Mouse (Mus musculus) ovary, adult 18-20 months (tissue): ENCODE measurements around the gene Kcnh3.
A peak's percentile ranks its signal among the peaks of the same experiment; 100 is the strongest.

Source experiments
- DNase-seq: peaks from one replicate; pipeline ENCODE4 v3.0.0; 2022; ENCODE audit warnings: low spot score, mixed read lengths

Kcnh3 gene

GRCm38 (mm10) chr15:99224208-99224911 lies at the start of gene Kcnh3:
TSS of gene Kcnh3 (plus strand) at chr15:99224861.
- DNase-seq: peak; percentile 63

DNA sequence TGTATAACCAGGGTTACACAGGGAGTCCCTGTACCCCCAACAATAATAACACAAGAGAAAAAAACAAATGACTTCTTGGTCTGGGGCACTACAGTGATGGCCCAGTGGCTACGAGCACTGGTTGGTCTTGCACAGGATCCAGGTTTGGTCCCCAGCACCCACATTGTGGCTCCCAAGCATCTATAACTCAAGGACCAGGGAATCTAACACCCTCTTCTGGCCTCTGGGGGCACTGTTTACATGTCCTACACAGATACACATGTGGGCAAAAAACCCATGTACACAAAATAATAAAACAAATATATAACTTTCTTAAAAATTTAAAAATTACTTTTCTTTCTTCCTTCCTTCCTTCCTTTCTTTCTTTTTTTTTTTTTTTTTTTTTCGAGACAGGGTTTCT lies 45.0 kb upstream of the Kcnh3 start:
- no peak for DNase-seq

GRCm38 (mm10) chr15:99184217-99184914 lies 40.3 kb upstream of the Kcnh3 start:
- DNase-seq: no peak

DNA sequence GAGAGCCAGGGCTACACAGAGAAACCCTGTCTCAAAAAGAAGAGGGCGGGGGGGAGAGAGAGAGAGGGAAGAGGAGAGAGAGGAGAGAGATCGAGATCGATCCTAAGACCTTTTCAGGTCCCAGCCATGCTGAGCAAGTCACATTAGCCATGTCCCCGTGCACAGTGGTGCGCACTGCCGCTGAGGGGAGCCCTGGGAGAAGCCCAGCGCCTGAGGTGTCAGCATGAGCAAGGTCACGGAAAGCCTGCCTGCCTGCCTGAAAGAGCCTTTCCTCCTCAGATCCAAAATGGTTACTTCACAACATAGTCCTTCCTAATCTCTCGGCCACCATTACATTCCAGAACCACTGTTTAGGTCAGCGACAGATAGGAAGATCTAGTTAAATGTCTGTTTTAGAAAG lies 30.3 kb upstream of the Kcnh3 start:
- no peak for DNase-seq

DNA sequence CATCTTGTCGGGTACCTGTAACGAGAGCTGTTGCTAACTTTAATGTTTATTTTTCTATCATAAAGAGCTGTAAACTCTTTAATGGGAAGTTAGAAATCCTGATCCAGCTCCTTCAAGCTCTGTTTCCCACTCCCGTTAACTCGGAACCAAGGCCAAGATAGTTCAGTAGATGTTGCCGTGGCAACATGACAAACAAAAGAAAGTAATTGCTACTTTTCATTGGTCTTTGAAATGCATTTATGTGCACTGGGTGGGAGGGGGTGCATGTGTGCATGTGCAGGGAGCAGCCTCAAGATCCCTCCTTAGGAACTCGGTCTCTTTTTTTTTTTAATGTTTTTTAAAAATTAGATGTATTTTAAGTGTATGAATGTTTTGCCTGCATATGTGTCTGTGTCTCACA lies 29.6 kb upstream of the Kcnh3 start:
- no peak for DNase-seq

DNA sequence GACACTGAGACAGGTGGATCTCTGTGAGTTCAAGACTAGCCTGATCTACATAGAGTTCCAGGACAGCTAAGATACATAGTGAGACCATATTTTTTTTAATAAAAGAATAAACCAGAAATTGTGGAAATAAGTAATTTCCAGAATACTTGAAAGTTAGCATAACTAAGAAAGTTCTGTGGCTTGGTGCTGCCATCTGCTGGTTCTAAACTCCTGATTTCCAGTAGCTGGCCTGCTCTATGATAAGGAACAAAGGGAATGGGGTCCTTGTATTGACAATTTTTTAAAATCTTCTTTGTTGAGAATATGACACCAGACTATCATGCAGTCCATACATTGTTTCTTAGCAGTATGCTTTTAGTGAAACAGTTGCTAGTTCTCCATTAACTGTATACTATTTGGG lies 25.9 kb upstream of the Kcnh3 start:
- DNase-seq: no peak

- no peak for DNase-seq
These were observed 18.7 kb upstream of the Kcnh3 start for GRCm38 (mm10) chr15:99205959-99206358.

DNA sequence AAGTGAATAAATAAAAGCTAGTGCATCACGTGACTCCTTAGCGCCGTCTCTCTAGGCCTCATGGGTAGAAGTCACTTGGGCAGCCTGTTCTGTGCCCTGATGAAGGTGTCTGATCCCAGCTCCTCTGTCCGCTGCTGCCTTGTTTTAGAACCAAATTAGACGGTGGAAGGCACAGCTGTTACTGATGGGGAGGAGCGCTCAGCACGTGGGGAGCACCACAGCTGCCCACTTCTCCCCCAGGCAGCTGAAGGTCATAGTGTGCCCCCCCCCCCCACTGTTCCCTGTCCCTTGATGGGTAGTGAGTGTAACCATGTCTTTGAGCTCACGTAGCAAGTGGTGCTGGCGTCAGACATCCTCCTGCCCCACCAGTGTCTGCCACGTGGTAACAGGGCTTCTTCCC lies 11.5 kb upstream of the Kcnh3 start:
- DNase-seq: no peak

GRCm38 (mm10) chr15:99214941-99215340 lies 9.7 kb upstream of the Kcnh3 start:
- DNase-seq: no peak

DNA sequence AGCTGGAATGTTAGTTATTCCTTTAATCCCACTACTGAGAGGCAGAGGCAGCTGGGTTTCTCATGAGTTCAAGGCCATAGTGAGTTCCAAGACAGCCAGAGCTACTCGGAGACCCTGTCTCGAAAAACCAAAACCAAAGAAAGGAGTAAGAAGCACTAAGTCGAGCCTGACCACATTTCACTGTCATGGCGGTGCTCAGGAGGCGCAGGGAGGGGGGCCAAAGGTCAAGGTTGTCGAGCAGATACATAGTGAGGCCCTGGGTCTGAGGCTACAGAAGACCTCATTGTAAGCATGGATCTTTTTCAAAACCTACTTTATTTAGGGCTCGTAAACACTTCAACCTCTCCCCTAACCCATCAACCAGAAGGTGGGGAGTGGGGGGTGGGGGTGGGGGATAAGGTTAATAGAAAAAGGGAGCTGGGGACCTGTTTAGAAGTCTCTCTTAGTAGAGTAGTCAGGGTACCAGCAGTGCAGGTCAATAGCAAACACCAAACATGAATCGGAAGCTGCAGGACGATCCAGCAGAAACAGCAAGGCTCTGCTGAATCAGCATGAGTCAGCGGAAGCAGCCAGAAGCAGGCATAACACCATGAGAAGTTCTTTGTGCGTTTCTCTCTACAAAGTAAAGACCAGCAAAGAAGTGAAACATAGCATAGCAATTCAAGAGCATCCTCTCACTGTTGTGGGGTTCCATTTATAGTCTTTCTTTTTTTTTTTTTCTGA lies 8.8 kb upstream of the Kcnh3 start:
- no peak for DNase-seq

DNA sequence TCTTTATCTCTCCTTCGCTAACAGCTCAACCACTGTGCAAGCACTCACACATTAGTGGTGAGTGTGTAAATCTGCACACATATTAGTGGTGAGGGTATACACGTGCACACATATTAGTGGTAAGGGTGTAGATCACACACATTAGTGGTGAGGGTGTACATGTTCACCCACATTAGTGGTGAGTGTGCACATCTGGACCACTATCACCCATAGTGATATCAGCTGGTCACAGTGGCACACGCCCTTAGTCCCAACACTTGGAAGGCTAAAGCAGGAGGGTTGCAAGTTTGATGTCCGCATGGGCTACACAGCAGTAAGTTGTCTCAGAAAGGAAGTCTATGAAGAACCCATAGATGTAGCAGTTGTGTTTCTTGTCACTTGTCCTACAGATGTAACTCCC lies 7.0 kb upstream of the Kcnh3 start:
- no peak for DNase-seq

- DNase-seq: no peak
These were observed 3.2 kb upstream of the Kcnh3 start for GRCm38 (mm10) chr15:99221315-99221952.

DNA sequence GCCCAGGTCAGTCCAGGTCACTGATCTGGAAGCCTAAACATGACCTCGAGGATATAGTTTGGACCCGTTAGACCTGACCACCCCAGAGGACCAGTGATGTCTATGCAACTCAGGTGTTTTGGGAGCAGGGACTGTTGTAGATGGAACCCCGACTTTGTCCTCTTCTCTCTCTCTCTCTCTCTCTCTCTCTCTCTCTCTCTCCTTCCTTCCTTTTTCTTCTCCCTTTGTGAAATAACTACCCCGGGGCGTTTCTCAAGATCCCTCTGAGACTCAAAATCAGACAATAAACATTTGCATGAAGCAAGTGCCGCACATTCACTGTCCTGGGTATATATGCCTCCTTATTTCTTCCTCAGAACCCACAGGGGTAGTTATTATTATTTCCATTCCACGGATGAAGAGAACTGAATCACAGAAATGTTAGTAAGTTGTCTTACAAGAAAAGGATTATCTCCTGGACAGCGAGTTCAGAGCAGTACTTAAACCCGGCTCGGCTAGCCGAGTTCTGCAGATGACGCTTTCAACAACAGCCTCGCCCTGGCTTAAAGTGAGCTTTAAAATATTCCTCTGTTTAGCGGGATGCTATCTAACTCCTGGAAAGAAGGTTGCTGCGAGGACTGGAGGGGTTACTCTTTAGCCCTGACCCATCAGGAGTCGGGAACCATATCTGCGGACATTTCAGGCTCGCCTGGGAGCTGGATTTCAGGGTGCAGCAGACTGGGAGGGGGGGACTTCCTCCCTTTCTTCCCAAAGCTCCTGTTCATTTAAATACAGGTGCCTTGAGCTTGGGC lies 1.7 kb upstream of the Kcnh3 start:
- no peak for DNase-seq

GRCm38 (mm10) chr15:99223585-99224207 lies 965 bp upstream of the Kcnh3 start:
- DNase-seq: no peak

DNA sequence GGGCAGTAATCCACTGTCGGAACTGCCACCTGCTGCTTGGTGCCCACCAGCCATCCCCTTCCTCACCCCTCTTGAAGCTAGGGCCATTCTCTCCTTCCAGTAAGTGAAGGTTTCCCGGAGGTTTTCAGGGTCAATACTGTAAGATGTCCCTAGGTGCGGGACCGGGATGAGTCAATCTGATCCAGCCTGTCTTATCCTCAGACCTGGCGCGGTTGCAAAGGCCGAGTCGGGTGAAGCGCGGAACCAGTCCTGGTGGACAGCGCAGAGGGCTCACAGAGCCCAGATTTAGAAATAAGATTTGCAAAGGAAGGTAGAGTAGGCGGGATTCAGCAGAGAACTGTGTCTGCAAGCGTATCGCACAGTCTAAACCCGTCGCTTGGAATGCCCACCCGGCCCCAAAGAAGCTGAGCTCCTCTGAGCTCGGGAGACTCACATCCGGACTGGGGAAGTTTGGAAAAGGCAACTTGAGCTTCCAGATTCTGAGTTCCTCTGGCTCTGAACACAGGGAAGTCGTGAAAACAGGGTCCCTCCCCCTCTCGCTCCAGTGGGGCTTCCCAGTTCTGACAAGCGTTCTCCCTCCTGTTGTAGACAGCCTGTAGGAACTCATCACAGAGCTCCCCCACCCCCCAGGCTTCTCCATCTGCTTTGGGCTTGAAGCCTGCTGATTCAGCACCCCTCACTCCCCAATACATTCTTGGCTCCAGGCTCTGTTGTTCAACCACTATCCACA lies 585 bp downstream of the Kcnh3 start:
- no peak for DNase-seq

GRCm38 (mm10) chr15:99226090-99226489 lies 1.4 kb downstream of the Kcnh3 start:
- DNase-seq: no peak

- no peak for DNase-seq
These were observed 7.3 kb downstream of the Kcnh3 start for GRCm38 (mm10) chr15:99231998-99232397.

GRCm38 (mm10) chr15:99233719-99234118 lies 9.1 kb downstream of the Kcnh3 start:
- DNase-seq: no peak

- no peak for DNase-seq
These were observed 9.8 kb downstream of the Kcnh3 start for GRCm38 (mm10) chr15:99234326-99235010.

DNA sequence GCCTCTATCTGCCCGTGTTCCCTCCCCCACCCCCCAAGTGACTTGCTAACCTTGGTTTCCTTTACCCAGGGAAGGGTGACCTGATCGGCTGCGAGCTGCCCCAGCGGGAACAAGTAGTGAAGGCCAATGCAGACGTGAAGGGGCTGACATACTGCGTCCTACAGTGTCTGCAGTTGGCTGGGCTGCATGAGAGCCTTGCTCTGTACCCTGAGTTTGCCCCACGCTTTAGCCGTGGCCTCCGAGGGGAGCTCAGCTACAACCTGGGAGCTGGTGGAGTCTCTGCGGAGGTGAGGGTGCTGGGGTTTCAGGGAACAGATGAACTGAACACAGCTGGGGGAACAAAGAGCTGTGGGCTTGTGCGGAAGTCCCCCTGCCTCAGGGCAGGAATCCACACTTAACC lies 13.3 kb downstream of the Kcnh3 start:
- no peak for DNase-seq
